Mouse (Mus musculus) ES-E14 (cell line): Measurements from ENCODE around the gene Pgd. TPM values are rescaled to one million over a fixed set of nuclear protein-coding genes. Genes with fewer than 3 reads are reported as not detected.

Source experiments
- DNase-seq: peaks from one replicate; pipeline ENCODE4 v3.0.0-alpha.2; 2013; ENCODE audit warnings: low read depth, low spot score
- H3K27ac ChIP-seq: 2 replicates; pipeline ENCODE4 v1.5.1; 2012; ENCODE audit warnings: low read depth, mild to moderate bottlenecking, low read length, moderate library complexity, mixed read lengths; ENCODE audit not compliant: poor library complexity, insufficient read depth, severe bottlenecking
- H3K36me3 ChIP-seq: 2 replicates; pipeline ENCODE4 v1.6.1; 2012; ENCODE audit warnings: mild to moderate bottlenecking, low read length, moderate library complexity, mixed read lengths; ENCODE audit not compliant: control insufficient read depth, poor library complexity, insufficient read depth, severe bottlenecking
- H3K4me1 ChIP-seq, 2 experiments: fragments of 150-350 bp in 1 of 2; sonication (generic) in 1 of 2; 2 replicates each; pipeline ENCODE4 v1.6.1; 2012; ENCODE audit warnings: low read length in 2 of 2, mild to moderate bottlenecking in 1 of 2, mixed read lengths in 1 of 2; ENCODE audit not compliant: control insufficient read depth in 2 of 2, insufficient read depth in 2 of 2, poor library complexity in 1 of 2
- H3K4me3 ChIP-seq, 2 experiments: fragments of 150-350 bp in 1 of 2; sonication (generic) in 1 of 2; 2 replicates each; pipeline ENCODE4 v1.5.1; 2012; ENCODE audit warnings: low read length in 2 of 2, low read depth in 1 of 2, mild to moderate bottlenecking in 1 of 2, mixed read lengths in 1 of 2; ENCODE audit not compliant: insufficient read depth in 1 of 2, poor library complexity in 1 of 2, severe bottlenecking in 1 of 2
- H3K9ac ChIP-seq: 2 replicates; pipeline ENCODE4 v1.6.1; 2012; ENCODE audit warnings: low read depth, mild to moderate bottlenecking, low read length, mixed read lengths; ENCODE audit not compliant: poor library complexity, insufficient read depth, severe bottlenecking
- H3K9me3 ChIP-seq: fragments of 150-350 bp; sonication (generic); 2 replicates; pipeline ENCODE4 v1.6.1; 2012; ENCODE audit warnings: low read depth, mild to moderate bottlenecking, low read length; ENCODE audit not compliant: control insufficient read depth, insufficient read depth
- CHD2 ChIP-seq: IDR thresholded peaks from 2 replicates; pipeline ENCODE4 v1.6.1; 2014; ENCODE audit warnings: mild to moderate bottlenecking, low read depth, low read length, inconsistent platforms
- HCFC1 ChIP-seq: IDR thresholded peaks from 2 replicates; pipeline ENCODE4 v1.6.1; 2012; ENCODE audit warnings: low read length, inconsistent platforms, borderline replicate concordance; ENCODE audit not compliant: insufficient read depth
- MAFK ChIP-seq: IDR thresholded peaks from 2 replicates; pipeline ENCODE4 v1.6.1; 2014; ENCODE audit warnings: mild to moderate bottlenecking, low read depth, low read length, inconsistent platforms; ENCODE audit not compliant: insufficient read depth
- ZC3H11A ChIP-seq: IDR thresholded peaks from 2 replicates; pipeline ENCODE4 v1.6.1; 2012; ENCODE audit warnings: low read depth, mild to moderate bottlenecking, inconsistent platforms, low read length, borderline replicate concordance
- ZNF384 ChIP-seq: IDR thresholded peaks from 2 replicates; pipeline ENCODE4 v1.6.1; 2012; ENCODE audit warnings: low read depth, low read length, inconsistent platforms
- in situ Hi-C, 2 experiments: fragments of 600-800 bp; cut with MboI; formaldehyde crosslinking; loops; one replicate each; pipeline ENCODE4 v1.15.1; 2025; ENCODE audit warnings: low sequenced_read_pairs in 2 of 2, inconsistent platforms in 1 of 2; ENCODE audit not compliant: unreplicated experiment in 2 of 2
- total RNA-seq: library from RNA; depleted of rRNA; stranded (reverse); fragments of 300-350 nt; gene quantifications from 2 replicates; pipeline ENCODE4 v1.2.3, GENCODE M21; 2012

Gene Pgd
- total RNA-seq, 1 experiment = 63.7 TPM

- Histone ChIP-seq H3K36me3 (peaks cover 29% of the 10 kb centered on the region), H3K27ac (no peak overlapping the region), H3K9ac (no peak overlapping the region), H3K9me3 (no peaks in the 10 kb centered on the region), H3K4me1 (peaks cover 0 to 3% of the 10 kb centered on the region in 2 experiments; a peak in 1 of 4 replicates), H3K4me3 (no peak overlapping the region)
- TF ChIP-seq ZNF384 = no peak
- no peak for TF ChIP-seq HCFC1
- no peak for TF ChIP-seq ZC3H11A
- no peak for TF ChIP-seq CHD2
- no peak for TF ChIP-seq MAFK
- in situ Hi-C loops = no loop called here
- DNase-seq = no peak
Measured at GRCm38 (mm10) chr4:149147528-149147927, 19.0 kb downstream of the Pgd start.

- Histone ChIP-seq H3K36me3 (peaks cover 9% of the 10 kb centered on the region), H3K4me3 (no peak overlapping the region), H3K4me1 (peaks cover 0 to 3% of the 10 kb centered on the region in 2 experiments; a peak in 1 of 4 replicates), H3K9ac (no peak overlapping the region), H3K27ac (no peak overlapping the region), H3K9me3 (no peaks in the 10 kb centered on the region)
- in situ Hi-C loops = no loop called here
- no peak for DNase-seq
- no peak for TF ChIP-seq ZNF384
Measured at GRCm38 (mm10) chr4:149145151-149145550, 21.4 kb downstream of the Pgd start.

GRCm38 (mm10) chr4:149144459-149144858 is 22.1 kb downstream of the Pgd start:
- Histone ChIP-seq H3K27ac (no peak overlapping the region), H3K4me3 (no peak overlapping the region), H3K9ac (no peak overlapping the region), H3K9me3 (no peaks in the 10 kb centered on the region), H3K36me3 (peaks cover 3% of the 10 kb centered on the region; the same call in 1 of the 2 replicates), H3K4me1 (peaks cover 0 to 3% of the 10 kb centered on the region in 2 experiments; a peak in 1 of 4 replicates)
- in situ Hi-C loops = no loop called here
- DNase-seq = peak; percentile 73
- TF ChIP-seq MAFK = no peak
- no peak for TF ChIP-seq HCFC1
- TF ChIP-seq CHD2 = no peak
- peak; percentile 86 for TF ChIP-seq ZC3H11A
- no peak for TF ChIP-seq ZNF384

- Histone ChIP-seq H3K4me1 (peaks cover 0 to 3% of the 10 kb centered on the region in 2 experiments; a peak in 1 of 4 replicates), H3K4me3 (no peak overlapping the region), H3K9ac (no peak overlapping the region), H3K9me3 (no peaks in the 10 kb centered on the region), H3K27ac (no peak overlapping the region), H3K36me3 (no peaks in the 10 kb centered on the region)
- no peak for DNase-seq
- in situ Hi-C loops = no loop called here
- TF ChIP-seq ZNF384 (no peak), MAFK (no peak), CHD2 (no peak), ZC3H11A (no peak), HCFC1 (no peak)
Measured at GRCm38 (mm10) chr4:149143594-149143993, 23.0 kb downstream of the Pgd start.

GRCm38 (mm10) chr4:149138515-149138914 is 28.1 kb downstream of the Pgd start:
- no peaks in the 10 kb centered on the region for H3K36me3 ChIP-seq
- no peak overlapping the region for H3K4me3 ChIP-seq
- H3K9me3 ChIP-seq = no peaks in the 10 kb centered on the region
- H3K27ac ChIP-seq = no peak overlapping the region
- peaks cover 0 to 3% of the 10 kb centered on the region in 2 experiments; a peak in 1 of 4 replicates for H3K4me1 ChIP-seq
- in situ Hi-C loops = no loop called here
- no peak for DNase-seq
- H3K9ac ChIP-seq = no peak overlapping the region
- no peak for TF ChIP-seq HCFC1
- no peak for TF ChIP-seq CHD2
- TF ChIP-seq ZC3H11A = no peak
- no peak for TF ChIP-seq ZNF384
- TF ChIP-seq MAFK = no peak
